Mouse (Mus musculus) frontal cortex, adult 2 months (tissue): Measurements from ENCODE around the gene Rab36. TPM values are rescaled to one million over a fixed set of nuclear protein-coding genes. Genes with fewer than 3 reads are reported as not detected.
"Not testable (repeated sequence)": the region's sequence is repeated elsewhere in the genome, so short reads cannot be mapped to it uniquely, and the experiment has no call there.

ENCODE experiments used
- DNase-seq, 2 experiments: peaks; one replicate each; pipeline ENCODE4 v3.0.0; 2022; ENCODE audit warnings: low spot score in 1 of 2; ENCODE audit errors: extremely low spot score in 1 of 2
- polyA plus RNA-seq: library from polyadenylated mRNA; depleted of rRNA; stranded (reverse); fragments of >200 nt; gene quantifications from 2 replicates; pipeline ENCODE4 v1.2.3, GENCODE M21; 2012

Gene Rab36
- polyA plus RNA-seq, 1 experiment: 41.6 TPM

GRCm38 (mm10) chr10:75042060-75042459, 5.2 kb downstream of the Rab36 start:
- DNase-seq: not testable (repeated sequence)

GRCm38 (mm10) chr10:75044459-75044858, 7.6 kb downstream of the Rab36 start:
- no peak for DNase-seq

- DNase-seq: no peak
Observed at GRCm38 (mm10) chr10:75045831-75046230, 9.0 kb downstream of the Rab36 start.

GRCm38 (mm10) chr10:75048711-75049110, 11.9 kb downstream of the Rab36 start:
- DNase-seq: no peak

GRCm38 (mm10) chr10:75051364-75052074, 14.7 kb downstream of the Rab36 start:
- DNase-seq: no peak

- DNase-seq: no peak
Observed at GRCm38 (mm10) chr10:75052902-75053301, 16.0 kb downstream of the Rab36 start.

- DNase-seq: no peak
Observed at GRCm38 (mm10) chr10:75053655-75054054, 16.8 kb downstream of the Rab36 start.

- DNase-seq: no peak
Observed at GRCm38 (mm10) chr10:75054125-75054524, 17.3 kb downstream of the Rab36 start.

GRCm38 (mm10) chr10:75055672-75056071, 18.8 kb downstream of the Rab36 start:
- DNase-seq: no peak

- peak in 1 of 2 experiments; percentile 47 for DNase-seq
Observed at GRCm38 (mm10) chr10:75056255-75056654, 19.4 kb downstream of the Rab36 start.

- no peak for DNase-seq
Observed at GRCm38 (mm10) chr10:75058336-75058735, 21.5 kb downstream of the Rab36 start.

GRCm38 (mm10) chr10:75058761-75059395, 22.0 kb downstream of the Rab36 start:
- no peak for DNase-seq

GRCm38 (mm10) chr10:75059396-75059795, 22.5 kb downstream of the Rab36 start:
- peak; percentile 54 to 91 for DNase-seq

- peak in 1 of 2 experiments; percentile 77 for DNase-seq
Observed at GRCm38 (mm10) chr10:75060217-75060842, 23.5 kb downstream of the Rab36 start, which contains the start of gene Bcr. Gene Bcr, plus strand, starts transcription at chr10:75060592.

- DNase-seq: no peak
Observed at GRCm38 (mm10) chr10:75060843-75061235, 24.0 kb downstream of the Rab36 start.

- no peak for DNase-seq
Observed at GRCm38 (mm10) chr10:75061341-75062188, 24.7 kb downstream of the Rab36 start.

GRCm38 (mm10) chr10:75062189-75062561, 25.3 kb downstream of the Rab36 start:
- no peak for DNase-seq

GRCm38 (mm10) chr10:75062621-75063020, 25.8 kb downstream of the Rab36 start:
- DNase-seq: no peak

- DNase-seq: no peak
Observed at GRCm38 (mm10) chr10:75063301-75063965, 26.6 kb downstream of the Rab36 start.

- no peak for DNase-seq
Observed at GRCm38 (mm10) chr10:75065691-75066090, 28.8 kb downstream of the Rab36 start.
